Mouse (Mus musculus) embryonic facial prominence, embryonic 10.5 days (tissue): ENCODE data around the gene Tsc22d1. TPM values are rescaled to one million over a fixed set of nuclear protein-coding genes. Genes with fewer than 3 reads are reported as not detected.
A peak's percentile ranks its signal among the peaks of the same experiment; 100 is the strongest.

ENCODE experiments used
- DNase-seq: peaks from one replicate; pipeline ENCODE4 v3.0.0-alpha.2; 2017; ENCODE audit warnings: low spot score
- H3K27ac ChIP-seq: fragments of 300-500 bp; sonication (generic); replicated peaks from 2 replicates; pipeline ENCODE4 v1.5.1; 2016; ENCODE audit warnings: mild to moderate bottlenecking
- H3K27me3 ChIP-seq: fragments of 300-500 bp; sonication (generic); replicated peaks from 2 replicates; pipeline ENCODE4 v1.6.1; 2016; ENCODE audit warnings: low read depth, mild to moderate bottlenecking; ENCODE audit not compliant: poor library complexity, severe bottlenecking
- H3K36me3 ChIP-seq: fragments of 300-500 bp; sonication (generic); replicated peaks from 2 replicates; pipeline ENCODE4 v1.6.1; 2016; ENCODE audit warnings: mild to moderate bottlenecking, moderate library complexity
- H3K4me1 ChIP-seq: fragments of 300-500 bp; sonication (generic); 2 replicates; pipeline ENCODE4 v1.6.1; 2016
- H3K4me3 ChIP-seq: fragments of 300-500 bp; sonication (generic); 2 replicates; pipeline ENCODE4 v1.5.1; 2016; ENCODE audit warnings: mild to moderate bottlenecking, moderate library complexity
- H3K9me3 ChIP-seq: fragments of 300-500 bp; sonication (generic); 2 replicates; pipeline ENCODE4 v1.6.1; 2016; ENCODE audit warnings: mild to moderate bottlenecking
- WGBS: fragments of 180-500 bp; shearing (Covaris S2); methylation state at CpG from one replicate; pipeline ENCODE4 v1.1.7; 2016; 5-methylcytosine and 5-hydroxymethylcytosine counted together
- polyA plus RNA-seq: library from polyadenylated mRNA; unstranded; fragments of >200 nt; fragmentation: Nextera tagmentation; extraction: Ambion mirVana; gene quantifications from 2 replicates; pipeline ENCODE4 v1.2.1, GENCODE M21; 2016

The Tsc22d1 gene
- polyA plus RNA-seq, 1 experiment from 2014 or later = 325 TPM

- DNase-seq = no peak
- WGBS = 92% methylated on average over 7 of the region's 7 CpGs
Measured at GRCm38 (mm10) chr14:76531027-76531660, 116.4 kb downstream of the Tsc22d1 start.

DNA sequence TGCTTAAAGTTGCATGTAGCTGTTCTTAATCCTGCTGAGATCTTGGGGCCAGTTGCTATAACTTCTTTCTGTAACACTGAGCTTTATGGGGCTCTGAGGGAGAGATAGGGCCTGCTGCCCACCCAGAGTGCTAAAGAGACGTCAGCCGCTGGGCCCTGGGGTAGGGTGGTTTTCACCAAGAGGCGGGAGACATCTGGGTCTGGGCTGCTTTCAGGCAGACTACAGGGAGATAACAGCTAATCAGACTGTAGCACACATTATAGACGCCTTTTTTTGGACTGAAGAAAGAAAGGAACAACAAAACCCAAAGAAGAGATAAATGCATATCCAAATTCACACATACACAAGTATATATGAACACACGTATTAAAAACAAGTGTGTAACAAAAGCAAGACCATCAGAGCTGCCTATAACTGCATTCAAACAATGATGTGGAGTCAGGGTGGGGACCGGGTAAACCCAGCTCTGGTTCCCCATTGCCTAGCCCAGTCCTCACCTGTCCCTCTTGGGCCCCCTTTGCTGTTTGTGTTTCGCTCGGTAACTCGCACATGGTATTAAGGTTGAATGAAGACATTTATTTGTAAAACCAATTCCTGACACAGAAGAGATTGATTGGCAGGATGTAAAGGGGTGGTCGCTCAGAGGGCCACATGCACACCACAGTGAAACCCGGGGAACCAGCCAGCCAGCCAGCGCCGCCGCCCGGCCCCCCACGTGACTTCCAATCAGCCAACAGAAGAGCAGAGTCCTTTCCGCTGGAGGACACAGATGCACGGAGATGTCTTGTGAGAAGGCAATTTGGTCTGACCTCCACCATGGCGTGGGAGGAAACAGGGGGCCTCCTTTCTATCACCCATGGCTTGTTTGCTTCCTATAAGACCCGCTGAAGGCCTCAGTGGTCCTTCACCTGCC, 117.8 kb downstream of the Tsc22d1 start:
- peak overlapping the region; percentile 48 for H3K4me3 ChIP-seq
- peaks cover 79% of the 10 kb centered on the region for H3K4me1 ChIP-seq
- H3K9me3 ChIP-seq = no peaks in the 10 kb centered on the region
- no peaks in the 10 kb centered on the region for H3K27me3 ChIP-seq
- peak overlapping the region; percentile 89 for H3K27ac ChIP-seq
- no peaks in the 10 kb centered on the region for H3K36me3 ChIP-seq
- DNase-seq = peak; percentile 88
- WGBS = 34% methylated on average over 20 of the region's 20 CpGs

More at GRCm38 (mm10) chr14:76531027-76531660, 116.4 kb downstream of the Tsc22d1 start:
- no peaks in the 10 kb centered on the region for H3K9me3 ChIP-seq
- no peak overlapping the region for H3K4me3 ChIP-seq
- H3K27me3 ChIP-seq = no peaks in the 10 kb centered on the region
- peak overlapping the region; percentile 37; the same call in 1 of the 2 replicates for H3K27ac ChIP-seq
- H3K36me3 ChIP-seq = no peaks in the 10 kb centered on the region
- peaks cover 79% of the 10 kb centered on the region for H3K4me1 ChIP-seq

GRCm38 (mm10) chr14:76533170-76533815, 118.5 kb downstream of the Tsc22d1 start:
- peaks cover 79% of the 10 kb centered on the region for H3K4me1 ChIP-seq

GRCm38 (mm10) chr14:76535096-76535495, 120.3 kb downstream of the Tsc22d1 start:
- Histone ChIP-seq H3K27ac (no peak overlapping the region; the same call in 1 of the 2 replicates), H3K4me1 (peaks cover 63% of the 10 kb centered on the region), H3K27me3 (no peaks in the 10 kb centered on the region), H3K9me3 (no peaks in the 10 kb centered on the region), H3K4me3 (no peak overlapping the region), H3K36me3 (no peaks in the 10 kb centered on the region)
- WGBS = 93% methylated on average over 1 of the region's 1 CpGs
- no peak for DNase-seq

More at GRCm38 (mm10) chr14:76533170-76533815, 118.5 kb downstream of the Tsc22d1 start:
- peak overlapping the region; percentile 89 for H3K27ac ChIP-seq
- 10% methylated on average over 10 of the region's 10 CpGs for WGBS
- no peaks in the 10 kb centered on the region for H3K36me3 ChIP-seq
- H3K4me3 ChIP-seq = peak overlapping the region; percentile 48
- no peaks in the 10 kb centered on the region for H3K27me3 ChIP-seq
- peak; percentile 77 for DNase-seq
- no peaks in the 10 kb centered on the region for H3K9me3 ChIP-seq

DNA sequence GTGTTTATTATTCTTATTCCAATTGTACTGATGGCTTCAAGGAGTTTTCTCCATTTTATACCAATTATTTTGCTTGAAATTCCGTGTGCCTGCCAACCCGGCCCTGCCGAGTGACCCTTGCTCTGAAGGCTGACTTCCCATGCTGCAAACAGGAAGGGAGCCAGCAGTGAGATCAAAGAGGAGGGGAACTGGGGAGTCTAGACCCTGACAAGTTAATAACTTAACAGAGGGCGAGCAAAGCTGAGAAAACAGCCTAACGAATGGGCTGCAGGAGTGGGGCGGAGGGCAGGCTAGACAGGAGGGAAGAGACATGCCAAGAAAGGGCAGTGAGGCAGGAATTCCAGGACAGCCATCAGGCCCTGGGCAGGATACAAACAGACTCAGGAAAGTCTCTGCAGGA, 122.2 kb downstream of the Tsc22d1 start:
- Histone ChIP-seq H3K4me3 (no peak overlapping the region), H3K27me3 (no peaks in the 10 kb centered on the region), H3K4me1 (peaks cover 73% of the 10 kb centered on the region), H3K36me3 (no peaks in the 10 kb centered on the region), H3K9me3 (no peaks in the 10 kb centered on the region), H3K27ac (peak overlapping the region; percentile 68)
- peak; percentile 75 for DNase-seq
- 17% methylated on average over 6 of the region's 6 CpGs for WGBS

DNA sequence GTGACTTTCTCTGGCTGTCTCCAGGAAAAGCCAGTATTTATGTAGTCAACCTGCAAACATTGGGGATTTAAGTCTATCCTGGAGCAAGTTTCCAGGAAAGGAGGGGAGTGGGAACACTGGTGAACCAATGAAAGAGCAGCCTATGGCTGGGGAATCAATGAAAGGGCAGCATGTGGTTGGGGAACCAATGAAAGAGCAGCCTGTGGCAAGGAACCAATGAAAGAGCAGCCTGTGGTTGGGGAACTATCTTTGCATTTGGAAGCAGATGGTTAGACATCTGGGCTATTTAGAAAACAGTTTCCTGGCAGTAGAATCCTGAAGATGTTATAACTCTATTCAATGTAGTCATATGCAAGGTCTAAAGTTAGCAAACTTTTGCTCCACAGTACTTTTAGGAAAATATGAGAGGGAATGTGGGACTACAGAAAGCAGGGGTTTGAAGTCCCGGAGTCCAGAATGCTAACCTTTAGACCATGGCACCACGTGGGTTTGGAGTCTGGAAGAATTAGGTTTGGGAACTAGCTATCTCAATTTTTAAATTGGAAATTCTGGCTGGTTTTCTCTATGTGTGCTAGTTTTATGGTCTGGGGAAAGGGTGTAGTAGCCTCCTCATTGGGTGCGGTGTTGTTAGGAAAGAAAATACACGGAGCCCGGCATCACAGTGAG, 125.4 kb downstream of the Tsc22d1 start:
- 92% methylated on average over 5 of the region's 5 CpGs for WGBS
- Histone ChIP-seq H3K9me3 (no peaks in the 10 kb centered on the region), H3K36me3 (no peaks in the 10 kb centered on the region), H3K4me1 (peaks cover 44% of the 10 kb centered on the region), H3K27me3 (no peaks in the 10 kb centered on the region), H3K27ac (no peak overlapping the region), H3K4me3 (no peak overlapping the region)
- DNase-seq = no peak

- 74% methylated on average over 2 of the region's 2 CpGs for WGBS
- H3K27ac ChIP-seq = peak overlapping the region; percentile 61; the same call in 1 of the 2 replicates
Measured at GRCm38 (mm10) chr14:76541341-76541740, 126.6 kb downstream of the Tsc22d1 start.

DNA sequence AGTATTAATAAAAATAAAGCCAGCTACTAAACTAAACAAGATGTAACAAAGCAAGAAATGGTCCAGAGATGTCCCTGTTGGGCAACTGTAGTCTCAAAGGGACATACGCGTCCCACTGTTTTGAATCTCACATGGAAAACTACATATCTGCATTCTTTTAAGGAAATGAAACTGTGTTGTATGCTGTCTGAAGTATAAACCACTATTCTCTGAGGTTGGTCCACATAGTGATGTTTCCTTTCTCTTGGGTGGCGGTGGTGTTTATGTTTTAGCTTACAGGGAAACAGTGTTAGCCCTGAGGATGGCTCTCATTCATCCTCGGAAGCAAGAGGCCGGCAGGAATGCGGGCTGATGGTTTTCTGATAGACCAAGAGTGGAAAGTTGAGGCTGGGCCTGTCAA, 129.4 kb downstream of the Tsc22d1 start:
- Histone ChIP-seq H3K4me1 (peaks cover 13% of the 10 kb centered on the region), H3K27ac (no peak overlapping the region), H3K36me3 (peaks cover 6% of the 10 kb centered on the region), H3K27me3 (no peaks in the 10 kb centered on the region), H3K4me3 (no peak overlapping the region), H3K9me3 (no peaks in the 10 kb centered on the region)
- no peak for DNase-seq
- 88% methylated on average over 6 of the region's 6 CpGs for WGBS

More at GRCm38 (mm10) chr14:76541341-76541740, 126.6 kb downstream of the Tsc22d1 start:
- Histone ChIP-seq H3K36me3 (no peaks in the 10 kb centered on the region), H3K4me1 (peaks cover 34% of the 10 kb centered on the region), H3K4me3 (no peak overlapping the region), H3K9me3 (no peaks in the 10 kb centered on the region), H3K27me3 (no peaks in the 10 kb centered on the region)
- DNase-seq = no peak

DNA sequence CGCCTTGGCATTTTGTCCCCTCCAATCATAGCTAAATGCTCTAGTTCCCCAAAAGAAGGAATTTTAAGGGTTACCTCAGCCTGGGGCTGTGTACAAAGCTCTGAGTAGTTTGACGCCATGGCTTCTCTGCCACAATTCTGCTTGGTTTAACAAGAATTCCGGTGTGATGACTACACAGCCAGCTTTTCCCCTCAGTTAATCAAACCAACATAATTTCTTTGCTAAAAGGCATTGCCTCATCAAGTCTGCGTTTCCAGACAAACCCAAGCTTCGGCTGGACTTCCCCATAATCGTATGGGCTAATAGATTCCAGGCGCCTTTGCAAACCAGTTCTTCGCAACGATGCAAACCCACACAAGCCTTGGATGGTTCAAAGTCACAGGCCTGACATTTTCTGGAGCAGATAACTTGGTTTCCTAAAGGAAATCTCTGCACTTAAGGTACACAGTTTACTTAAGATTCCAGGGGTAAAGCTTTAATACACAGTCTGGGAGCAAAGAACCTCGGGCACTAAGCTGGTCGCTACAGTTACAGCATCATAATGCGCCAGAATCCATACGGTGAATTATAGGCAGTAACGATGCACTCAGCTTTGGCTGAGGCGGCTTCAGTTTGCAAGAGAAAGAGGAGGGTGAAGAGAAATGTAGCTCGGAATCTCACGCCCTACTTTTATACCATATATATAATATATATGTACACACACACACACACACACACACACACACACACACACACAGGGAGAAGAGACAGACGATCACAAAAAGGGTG, 140.7 kb downstream of the Tsc22d1 start:
- no peaks in the 10 kb centered on the region for H3K9me3 ChIP-seq
- DNase-seq = peak; percentile 55
- peak overlapping the region; percentile 92 for H3K27ac ChIP-seq
- H3K4me3 ChIP-seq = peak overlapping the region; percentile 78
- peaks cover 18% of the 10 kb centered on the region for H3K27me3 ChIP-seq
- H3K36me3 ChIP-seq = no peaks in the 10 kb centered on the region
- peaks cover 43% of the 10 kb centered on the region for H3K4me1 ChIP-seq
- WGBS = 55% methylated on average over 18 of the region's 18 CpGs

DNA sequence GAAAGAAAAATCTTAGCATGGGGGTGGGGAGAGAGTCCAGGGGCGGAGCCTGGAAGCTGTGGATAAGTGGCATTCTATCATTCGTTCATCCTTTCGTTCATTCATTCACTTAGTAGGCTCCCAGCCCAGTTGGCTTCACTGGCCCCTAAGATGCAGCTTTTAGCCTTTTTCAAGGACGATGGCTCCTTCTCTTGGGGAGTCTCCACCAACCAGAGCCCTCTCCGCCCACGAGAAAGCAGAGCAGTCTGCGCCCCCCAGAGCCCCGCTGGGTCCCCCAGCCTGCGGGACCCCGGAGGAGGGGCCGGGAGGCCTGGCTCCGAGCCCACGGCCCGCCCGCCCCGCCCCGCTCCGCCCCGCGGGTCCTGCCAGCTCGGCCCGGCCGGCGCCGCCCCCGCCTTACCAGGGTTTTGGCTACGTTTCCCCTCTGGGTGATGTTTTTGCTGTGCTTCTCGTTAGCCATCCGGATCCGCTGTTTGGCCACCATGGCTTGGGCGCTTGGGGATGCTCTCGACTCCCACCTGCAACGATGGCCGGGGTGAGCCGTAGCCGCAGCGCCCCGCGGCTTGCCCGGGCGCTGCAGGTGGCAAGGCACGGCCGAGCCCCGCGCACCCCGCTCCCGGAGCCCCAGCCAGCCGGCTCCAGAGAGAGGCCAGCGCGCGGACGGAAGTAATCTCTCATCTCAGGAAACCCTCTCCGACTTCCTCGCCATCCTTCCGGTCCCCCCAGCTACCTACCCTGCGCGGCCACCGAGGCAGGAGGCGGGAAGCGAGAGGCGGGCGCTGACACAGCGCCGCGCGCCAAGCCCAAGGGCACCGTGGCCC, 141.5 kb downstream of the Tsc22d1 start:
- H3K4me3 ChIP-seq = peak overlapping the region; percentile 78
- 1% methylated on average over 67 of the region's 67 CpGs for WGBS
- H3K4me1 ChIP-seq = peaks cover 44% of the 10 kb centered on the region
- H3K36me3 ChIP-seq = no peaks in the 10 kb centered on the region
- H3K27ac ChIP-seq = peak overlapping the region; percentile 92
- peaks cover 18% of the 10 kb centered on the region for H3K27me3 ChIP-seq
- H3K9me3 ChIP-seq = no peaks in the 10 kb centered on the region
- DNase-seq = peak; percentile 75

GRCm38 (mm10) chr14:76556852-76557208, 142.1 kb downstream of the Tsc22d1 start, which contains the start of gene Serp2:
TSS of gene Serp2 (minus strand) at chr14:76556889.
- peak within 1 kb of the TSS; percentile 92 for H3K27ac ChIP-seq
- DNase-seq = no peak
- peaks cover 18% of the 10 kb centered on the region for H3K27me3 ChIP-seq
- peaks cover 44% of the 10 kb centered on the region for H3K4me1 ChIP-seq
- H3K4me3 ChIP-seq = peak within 1 kb of the TSS; percentile 78
- no peaks in the 10 kb centered on the region for H3K9me3 ChIP-seq
- H3K36me3 ChIP-seq = no peaks in the 10 kb centered on the region
- 10% methylated on average over 17 of the region's 17 CpGs for WGBS
